Mouse (Mus musculus): ENCODE data around the gene Crbn.

DNA sequence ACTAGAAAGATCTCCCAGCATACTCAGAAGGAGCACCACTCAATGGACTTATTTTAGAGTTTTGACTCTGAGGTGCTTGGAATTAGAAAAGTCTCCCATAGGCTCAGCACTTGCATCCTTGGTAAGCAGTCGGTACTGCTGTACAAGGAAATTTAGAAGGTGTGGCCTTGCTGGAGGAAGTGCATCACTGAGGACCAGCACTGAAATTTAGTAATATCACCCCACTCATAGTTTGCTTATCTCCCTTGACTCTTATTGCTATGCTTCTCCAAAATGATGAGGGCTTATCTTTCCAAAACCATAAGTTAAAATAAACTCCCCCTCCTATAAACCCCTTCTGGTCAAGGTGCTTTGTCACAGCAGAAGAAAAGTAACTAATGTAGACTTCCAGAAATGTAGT, 38.4 kb downstream of the Crbn start:
- TF ChIP-seq CTCF (IDR thresholded peaks at IDR 0.05; ENCODE audit: borderline replicate concordance, extremely low read depth, insufficient read depth, insufficient read length) (no peak), POLR2A (IDR thresholded peaks at IDR 0.05; ENCODE audit: borderline replicate concordance, extremely low read depth, insufficient read depth, insufficient read length, poor library complexity, severe bottlenecking) (no peak)

Data from brain, embryonic 14.5 days (tissue).